Mouse (Mus musculus): ENCODE results near the gene Pfn4. TPM values are rescaled to one million over a fixed set of nuclear protein-coding genes. Genes with fewer than 3 reads are reported as not detected.

Gene Pfn4
- total and polyA plus RNA-seq, 3 experiments: not detected

- DNase-seq (ENCODE audit: extremely low read depth): peak; percentile 69
- peaks cover 3 to 32% of the 10 kb centered on the region in 2 experiments for H3K4me1 ChIP-seq (ENCODE audit: control insufficient read depth in 1 of 2, insufficient read depth in 2 of 2)
- no peak for TF ChIP-seq POLR2AphosphoS2 (IDR thresholded peaks at IDR 0.05; ENCODE audit: low read depth, low read length)
- no peak for TF ChIP-seq USF2 (conservative IDR thresholded peaks at IDR 0.05; ENCODE audit: low read depth, low read length)
- no peak for TF ChIP-seq HCFC1 (IDR thresholded peaks at IDR 0.05; ENCODE audit: low read depth, low read length)
- no peak for TF ChIP-seq BHLHE40 (IDR thresholded peaks at IDR 0.05; ENCODE audit: low read depth, low read length)
- 0 out of 2 replicates have a peak, but pooled peaks have one; percentile 22 for TF ChIP-seq ELF1 (IDR thresholded peaks at IDR 0.05; ENCODE audit: low read depth, low read length)
- H3K79me2 ChIP-seq (replicated peaks; ENCODE audit: control insufficient read depth, extremely low read depth, insufficient read depth, poor library complexity, severe bottlenecking): no peaks in the 10 kb centered on the region
- dilution Hi-C loops (cut with MboI; ENCODE audit: extremely low pct_ligation_motif_present, extremely low pct_unique_long_range_greater_than_20kb, low sequenced_read_pairs): no loop called here
- peak overlapping the region; percentile 69 for H3K4me2 ChIP-seq (ENCODE audit: insufficient read depth, low read depth, poor library complexity, severe bottlenecking)
- no peaks in the 10 kb centered on the region for H3K27me3 ChIP-seq (replicated peaks)
- H3K9ac ChIP-seq (ENCODE audit: insufficient read depth, low read depth): peak overlapping the region; percentile 53
- no peaks in the 10 kb centered on the region for H3K9me3 ChIP-seq (replicated peaks; ENCODE audit: low read length)
- H3K4me3 ChIP-seq (replicated peaks in 1 of 3; ENCODE audit: low read depth in 2 of 3, low read length in 2 of 3, poor library complexity in 1 of 3): peak overlapping the region; percentile 12 to 41 (median 22)
- no peak overlapping the region for H3K27ac ChIP-seq (ENCODE audit: insufficient read depth, low read depth)
- H3K36me3 ChIP-seq (replicated peaks in 1 of 2; ENCODE audit: control insufficient read depth in 1 of 2, insufficient read depth in 1 of 2, low read length in 1 of 2): peaks cover 0 to 21% of the 10 kb centered on the region in 2 experiments
- in situ Hi-C loops (cut with MboI; ENCODE audit: low pct_ligation_motif_present, low pct_unique_long_range_greater_than_20kb, low sequenced_read_pairs): no loop called here
Measured at GRCm38 (mm10) chr12:4719066-4719761, 49.6 kb upstream of the Pfn4 start.

GRCm38 (mm10) chr12:4719762-4720754 is 48.8 kb upstream of the Pfn4 start:
- H3K9ac ChIP-seq (ENCODE audit: insufficient read depth, low read depth): peak overlapping the region; percentile 67
- peaks cover 3 to 32% of the 10 kb centered on the region in 2 experiments for H3K4me1 ChIP-seq (ENCODE audit: control insufficient read depth in 1 of 2, insufficient read depth in 2 of 2)
- dilution Hi-C loops (cut with MboI; ENCODE audit: extremely low pct_ligation_motif_present, extremely low pct_unique_long_range_greater_than_20kb, low sequenced_read_pairs) (no loop called here), in situ Hi-C loops (cut with MboI; ENCODE audit: low pct_ligation_motif_present, low pct_unique_long_range_greater_than_20kb, low sequenced_read_pairs) (no loop called here)
- H3K36me3 ChIP-seq (replicated peaks in 1 of 2; ENCODE audit: control insufficient read depth in 1 of 2, insufficient read depth in 1 of 2, low read length in 1 of 2): peaks cover 0 to 14% of the 10 kb centered on the region in 2 experiments
- peak overlapping the region; percentile 51 to 65 (median 59) for H3K4me3 ChIP-seq (replicated peaks in 1 of 3; ENCODE audit: low read depth in 2 of 3, low read length in 2 of 3, poor library complexity in 1 of 3)
- H3K4me2 ChIP-seq (ENCODE audit: insufficient read depth, low read depth, poor library complexity, severe bottlenecking): peak overlapping the region; percentile 69
- no peak overlapping the region for H3K27ac ChIP-seq (ENCODE audit: insufficient read depth, low read depth)
- peak; percentile 91 for DNase-seq (ENCODE audit: extremely low read depth)
- no peaks in the 10 kb centered on the region for H3K9me3 ChIP-seq (replicated peaks; ENCODE audit: low read length)
- H3K27me3 ChIP-seq (replicated peaks): no peaks in the 10 kb centered on the region
- no peaks in the 10 kb centered on the region for H3K79me2 ChIP-seq (replicated peaks; ENCODE audit: control insufficient read depth, extremely low read depth, insufficient read depth, poor library complexity, severe bottlenecking)
- TF ChIP-seq ZNF384 (IDR thresholded peaks at IDR 0.05; ENCODE audit: low read depth, low read length): no peak
- peak; percentile 71 for TF ChIP-seq TCF12 (IDR thresholded peaks at IDR 0.05; ENCODE audit: low read depth, low read length)
- peak; percentile 78 for TF ChIP-seq SIN3A (IDR thresholded peaks at IDR 0.05; ENCODE audit: low read length)
- peak; percentile 88; the same call in 1 of the 2 replicates for TF ChIP-seq E2F4 (IDR thresholded peaks at IDR 0.05; ENCODE audit: insufficient replicate concordance, low read depth, low read length)
- TF ChIP-seq MXI1 (IDR thresholded peaks at IDR 0.05; ENCODE audit: low read depth, low read length): peak; percentile 54; the same call in 1 of the 2 replicates
- no peak for TF ChIP-seq UBTF (IDR thresholded peaks at IDR 0.05; ENCODE audit: low read depth, low read length)
- TF ChIP-seq ZKSCAN1 (IDR thresholded peaks at IDR 0.05; ENCODE audit: borderline replicate concordance, low read depth, low read length): no peak
- TF ChIP-seq CHD2 (IDR thresholded peaks at IDR 0.05; ENCODE audit: low read length): peak; percentile 54; the same call in 1 of the 2 replicates
- TF ChIP-seq RAD21 (IDR thresholded peaks at IDR 0.05; ENCODE audit: low read depth, low read length): peak; percentile 46
- TF ChIP-seq ETS1 (conservative IDR thresholded peaks at IDR 0.05; ENCODE audit: low read depth, low read length): no peak
- TF ChIP-seq PAX5 (IDR thresholded peaks at IDR 0.05; ENCODE audit: low read length): no peak
- TF ChIP-seq JUND (conservative IDR thresholded peaks at IDR 0.05; ENCODE audit: low read depth, low read length): no peak
- TF ChIP-seq KAT2A (IDR thresholded peaks at IDR 0.05; ENCODE audit: insufficient replicate concordance, low read length): no peak
- peak; percentile 29; the same call in 1 of the 2 replicates for TF ChIP-seq ELF1 (IDR thresholded peaks at IDR 0.05; ENCODE audit: low read depth, low read length)
- TF ChIP-seq CTCF (conservative IDR thresholded peaks at IDR 0.05 in 1 of 2, IDR thresholded peaks at IDR 0.05 in 1 of 2; ENCODE audit: low read depth in 2 of 2, low read length in 2 of 2): peak in 1 of 2 experiments; percentile 75; a peak in 3 of 4 replicates
- TF ChIP-seq BHLHE40 (IDR thresholded peaks at IDR 0.05; ENCODE audit: low read depth, low read length): no peak
- TF ChIP-seq JUN (IDR thresholded peaks at IDR 0.05; ENCODE audit: insufficient read depth, low read depth, low read length): no peak
- TF ChIP-seq RCOR1 (conservative IDR thresholded peaks at IDR 0.05; ENCODE audit: low read depth, low read length): no peak
- TF ChIP-seq HCFC1 (IDR thresholded peaks at IDR 0.05; ENCODE audit: low read depth, low read length): peak; percentile 46
- TF ChIP-seq USF1 (IDR thresholded peaks at IDR 0.05; ENCODE audit: low read depth, low read length): no peak
- TF ChIP-seq CHD1 (IDR thresholded peaks at IDR 0.05; ENCODE audit: low read depth, low read length): no peak
- peak; percentile 66 for TF ChIP-seq MAX (IDR thresholded peaks at IDR 0.05; ENCODE audit: low read length)
- no peak for TF ChIP-seq USF2 (conservative IDR thresholded peaks at IDR 0.05; ENCODE audit: low read depth, low read length)
- peak; percentile 94 for TF ChIP-seq TBP (conservative IDR thresholded peaks at IDR 0.05; ENCODE audit: low read depth, low read length)
- peak; percentile 97 for TF ChIP-seq NELFE (IDR thresholded peaks at IDR 0.05; ENCODE audit: low read depth, low read length)
- TF ChIP-seq ZMIZ1 (IDR thresholded peaks at IDR 0.05; ENCODE audit: low read depth, low read length): peak; percentile 88

Data from CH12.LX (cell line).